Mouse (Mus musculus) intestine, postnatal 0 days (tissue): ENCODE data around the gene Aldh4a1. TPM values are rescaled to one million over a fixed set of nuclear protein-coding genes. Genes with fewer than 3 reads are reported as not detected.

Source experiments
- ATAC-seq: fragments of 200-750 bp; cut with Nextera tagmentation; 2 replicates; pipeline ENCODE4 v1.8.0; 2017; ENCODE audit warnings: mild to moderate bottlenecking, moderate TSS enrichment, moderate library complexity
- H3K27ac ChIP-seq: fragments of 300-500 bp; sonication (generic); 2 replicates; pipeline ENCODE4 v1.5.1; 2014; ENCODE audit warnings: mild to moderate bottlenecking, low read depth, low read length, moderate library complexity
- H3K27me3 ChIP-seq: fragments of 300-500 bp; sonication (generic); replicated peaks from 2 replicates; pipeline ENCODE4 v1.6.1; 2014; ENCODE audit warnings: low read length, mixed read lengths; ENCODE audit not compliant: control insufficient read depth, insufficient read depth
- H3K36me3 ChIP-seq: fragments of 300-500 bp; sonication (generic); 2 replicates; pipeline ENCODE4 v1.6.1; 2014; ENCODE audit warnings: mild to moderate bottlenecking, moderate library complexity; ENCODE audit not compliant: control insufficient read depth, insufficient read depth
- H3K4me1 ChIP-seq: fragments of 300-500 bp; sonication (generic); replicated peaks from 2 replicates; pipeline ENCODE4 v1.6.1; 2014; ENCODE audit warnings: antibody characterized with exemption, low read length, mixed read lengths; ENCODE audit not compliant: control insufficient read depth, insufficient read depth
- H3K4me2 ChIP-seq: fragments of 300-500 bp; sonication (generic); replicated peaks from 2 replicates; pipeline ENCODE4 v1.6.1; 2014; ENCODE audit warnings: low read depth, mild to moderate bottlenecking, moderate library complexity
- H3K4me3 ChIP-seq: fragments of 300-500 bp; sonication (generic); 2 replicates; pipeline ENCODE4 v1.5.1; 2014; ENCODE audit warnings: low read depth, low read length
- H3K9ac ChIP-seq: fragments of 300-500 bp; sonication (generic); 2 replicates; pipeline ENCODE4 v1.6.1; 2014; ENCODE audit warnings: mild to moderate bottlenecking, low read depth, low read length
- H3K9me3 ChIP-seq: fragments of 300-500 bp; sonication (generic); 2 replicates; pipeline ENCODE4 v1.6.1; 2016; ENCODE audit warnings: mixed run types; ENCODE audit not compliant: control insufficient read depth
- CTCF ChIP-seq: sonication (generic); IDR thresholded peaks from 2 replicates; pipeline ENCODE4 v1.5.1; 2016; ENCODE audit warnings: low read depth, mild to moderate bottlenecking, control low read depth, antibody characterized with exemption, moderate library complexity
- WGBS: fragments of 180-500 bp; shearing (Covaris S2); extraction: QIAGEN DNeasy Blood & Tissue Kit; methylation state at CpG from one replicate; pipeline ENCODE4 v1.1.7; 2014; 5-methylcytosine and 5-hydroxymethylcytosine counted together
- polyA plus RNA-seq: library from polyadenylated mRNA; unstranded; fragments of >200 nt; fragmentation: Nextera tagmentation; extraction: Ambion mirVana; gene quantifications from 2 replicates; pipeline ENCODE4 v1.2.1, GENCODE M21; 2015

Gene Aldh4a1
- polyA plus RNA-seq, 1 experiment from 2014 or later = 3.9 TPM

DNA sequence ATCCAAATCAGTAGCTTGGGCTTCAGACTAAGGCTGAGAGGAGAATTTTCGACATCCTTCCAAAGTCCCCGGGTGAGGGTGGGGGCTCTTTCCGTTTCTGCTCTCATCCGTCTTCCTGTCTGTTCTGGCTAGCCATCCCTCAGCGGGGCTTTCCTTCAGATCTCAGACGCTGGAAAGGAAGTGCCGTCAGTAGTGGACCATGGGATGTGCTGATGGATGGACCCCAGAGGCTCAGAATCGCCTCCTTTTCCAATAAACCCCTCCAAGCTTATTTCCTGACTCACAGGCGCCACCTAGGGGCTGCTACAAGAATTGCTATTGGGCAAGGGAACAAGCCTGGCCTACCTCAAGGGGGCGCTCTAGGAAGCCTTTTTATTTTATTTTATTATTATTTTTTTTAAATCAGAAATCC is 11.1 kb upstream of the Aldh4a1 start:
- Histone ChIP-seq H3K36me3 (peaks cover 38% of the 10 kb centered on the region), H3K9ac (no peak overlapping the region), H3K27ac (no peak overlapping the region)

DNA sequence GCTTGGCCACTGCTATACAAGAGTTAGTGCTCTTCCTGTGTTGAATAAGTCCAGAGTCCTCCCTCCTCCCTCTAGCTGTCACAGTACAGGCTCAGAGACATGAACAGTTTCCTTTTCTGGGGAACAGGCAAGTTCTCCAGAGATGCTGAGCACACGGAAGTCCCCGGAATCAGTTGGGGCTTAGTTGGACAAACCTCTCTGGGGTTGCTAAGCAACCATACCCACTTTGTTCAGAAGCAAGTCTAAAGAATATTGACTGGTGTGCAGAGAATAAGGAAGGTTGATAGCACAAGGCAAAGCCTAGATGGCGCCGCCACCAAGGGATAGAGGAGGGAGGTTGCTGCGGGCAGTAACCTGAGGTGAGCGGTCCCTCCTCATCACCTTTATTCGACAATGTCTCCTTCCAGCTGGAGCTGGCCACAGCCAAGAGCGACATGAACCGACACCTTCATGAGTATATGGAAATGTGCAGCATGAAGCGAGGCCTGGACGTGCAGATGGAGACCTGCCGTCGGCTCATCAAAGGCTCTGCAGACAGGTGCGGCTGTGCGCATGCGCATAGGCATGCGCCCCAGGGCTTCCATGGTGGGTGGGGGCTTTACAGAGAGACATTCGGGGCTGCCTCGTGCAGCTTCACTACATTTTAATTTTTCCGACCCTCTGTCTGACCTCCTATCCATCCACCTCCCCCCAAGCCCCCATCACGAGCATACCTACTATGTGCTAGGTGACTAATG is 8.0 kb upstream of the Aldh4a1 start:
- H3K9me3 ChIP-seq = no peaks in the 10 kb centered on the region
- 86% methylated on average over 21 of the region's 21 CpGs for WGBS
- peaks cover 36% of the 10 kb centered on the region for H3K36me3 ChIP-seq
- no peak for ATAC-seq
- H3K4me3 ChIP-seq = no peak overlapping the region
- H3K4me2 ChIP-seq = no peak overlapping the region
- H3K27ac ChIP-seq = no peak overlapping the region
- H3K9ac ChIP-seq = no peak overlapping the region
- no peaks in the 10 kb centered on the region for H3K27me3 ChIP-seq
- H3K4me1 ChIP-seq = no peaks in the 10 kb centered on the region; the same call in 1 of the 2 replicates
- peak; percentile 35; the same call in 1 of the 2 replicates for TF ChIP-seq CTCF

More for the DNA sequence above, 11.1 kb upstream of the Aldh4a1 start:
- Histone ChIP-seq H3K27me3 (no peaks in the 10 kb centered on the region), H3K4me1 (no peaks in the 10 kb centered on the region; the same call in 1 of the 2 replicates), H3K4me2 (no peak overlapping the region; the same call in 1 of the 2 replicates), H3K9me3 (no peaks in the 10 kb centered on the region), H3K4me3 (no peak overlapping the region)
- 19% methylated on average over 10 of the region's 10 CpGs for WGBS
- no peak for ATAC-seq
- TF ChIP-seq CTCF = peak; percentile 93

DNA sequence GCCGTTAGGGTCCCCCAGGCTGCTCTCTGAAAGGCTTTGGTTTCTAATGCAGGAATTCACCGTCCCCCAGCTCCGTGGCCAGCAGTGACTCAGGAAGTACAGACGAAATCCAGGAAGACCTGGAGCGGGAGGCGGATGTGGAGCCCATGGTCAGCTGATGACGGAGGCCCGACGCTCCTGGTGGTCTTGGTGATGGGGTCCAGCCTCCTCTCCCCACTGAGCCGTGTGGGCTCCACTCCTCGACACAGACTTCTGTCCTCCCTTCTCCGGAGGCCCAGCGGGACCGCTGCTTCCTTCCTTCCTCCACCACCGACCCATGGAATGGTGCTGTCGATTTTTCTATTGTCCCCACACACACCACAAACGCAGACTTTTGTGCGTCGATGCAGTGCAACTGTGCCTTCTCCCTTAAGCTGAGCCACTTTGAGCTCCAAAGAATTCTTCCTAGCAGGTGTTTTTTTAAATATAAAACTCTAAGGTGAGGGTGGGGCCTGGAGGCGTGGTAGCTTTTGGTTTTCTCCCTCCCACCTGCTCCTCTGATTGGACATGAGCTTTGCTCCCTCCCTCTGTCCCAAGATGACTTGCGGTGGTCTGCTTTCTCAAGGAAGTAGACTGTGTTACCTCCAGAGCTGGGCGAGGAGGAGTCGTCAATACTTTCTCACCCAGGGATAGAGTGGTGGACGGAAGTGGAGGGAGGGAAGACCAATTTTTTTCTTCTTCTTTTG is 6.2 kb upstream of the Aldh4a1 start:
- no peak for TF ChIP-seq CTCF
- 22% methylated on average over 23 of the region's 24 CpGs for WGBS
- Histone ChIP-seq H3K4me3 (peak overlapping the region; percentile 45), H3K27me3 (peaks cover 6% of the 10 kb centered on the region; the same call in 1 of the 2 replicates), H3K36me3 (peaks cover 36% of the 10 kb centered on the region), H3K4me2 (peak overlapping the region; percentile 66), H3K27ac (peak overlapping the region; percentile 52), H3K4me1 (no peaks in the 10 kb centered on the region; the same call in 1 of the 2 replicates), H3K9ac (peak overlapping the region; percentile 53), H3K9me3 (no peaks in the 10 kb centered on the region)
- ATAC-seq = peak; percentile 79

DNA sequence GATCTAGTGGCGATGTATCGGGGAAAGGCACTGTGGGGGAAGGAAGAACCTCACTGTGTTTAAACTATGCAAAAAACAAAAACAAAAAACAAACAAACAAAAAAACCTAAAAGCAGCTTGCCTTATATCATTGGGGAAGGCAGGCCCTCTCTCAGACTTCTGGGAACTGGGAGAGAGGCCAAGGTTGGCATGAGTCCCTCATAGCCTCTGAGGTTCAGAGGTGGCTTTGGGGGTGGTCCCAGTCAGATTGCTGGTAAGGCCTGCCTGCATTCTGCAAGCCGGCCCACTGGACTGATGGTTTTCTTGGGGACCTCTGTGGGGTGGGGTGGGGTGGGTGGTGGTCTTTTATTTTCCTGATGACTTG is 5.7 kb upstream of the Aldh4a1 start:
- H3K27ac ChIP-seq = no peak overlapping the region; the same call in 1 of the 2 replicates
- no peaks in the 10 kb centered on the region for H3K9me3 ChIP-seq
- no peak overlapping the region for H3K4me3 ChIP-seq
- H3K4me1 ChIP-seq = no peaks in the 10 kb centered on the region; the same call in 1 of the 2 replicates
- no peak for TF ChIP-seq CTCF
- H3K36me3 ChIP-seq = peaks cover 36% of the 10 kb centered on the region
- WGBS = 48% methylated on average over 3 of the region's 3 CpGs
- ATAC-seq = no peak
- peaks cover 9% of the 10 kb centered on the region; the same call in 1 of the 2 replicates for H3K27me3 ChIP-seq
- H3K9ac ChIP-seq = no peak overlapping the region
- peak overlapping the region; percentile 66 for H3K4me2 ChIP-seq

DNA sequence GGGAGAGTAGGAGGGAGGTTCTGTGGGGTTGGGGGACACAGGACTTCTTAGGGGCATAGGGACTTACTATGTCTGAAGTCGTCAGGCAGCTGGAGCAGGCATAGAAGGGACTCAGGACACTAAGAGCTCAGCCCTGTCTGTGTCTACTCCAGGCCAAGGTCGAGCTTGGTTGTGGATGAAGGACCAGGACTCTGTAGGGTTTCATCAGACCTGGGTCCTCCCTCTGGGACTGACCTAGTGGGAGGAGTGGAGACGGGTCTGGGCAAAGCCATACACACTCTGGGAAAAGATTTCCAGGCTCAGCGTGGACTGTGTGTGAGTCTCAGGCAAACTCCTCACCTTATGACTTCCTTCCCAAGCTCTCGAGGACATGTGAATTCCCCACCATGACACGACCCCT is 2.9 kb upstream of the Aldh4a1 start:
- Histone ChIP-seq H3K4me3 (no peak overlapping the region), H3K4me2 (no peak overlapping the region), H3K27me3 (peaks cover 26% of the 10 kb centered on the region), H3K36me3 (peaks cover 14% of the 10 kb centered on the region; the same call in 1 of the 2 replicates), H3K9ac (no peak overlapping the region), H3K4me1 (no peaks in the 10 kb centered on the region; the same call in 1 of the 2 replicates), H3K27ac (no peak overlapping the region), H3K9me3 (no peaks in the 10 kb centered on the region)
- TF ChIP-seq CTCF = no peak
- no peak for ATAC-seq
- WGBS = 79% methylated on average over 6 of the region's 6 CpGs

DNA sequence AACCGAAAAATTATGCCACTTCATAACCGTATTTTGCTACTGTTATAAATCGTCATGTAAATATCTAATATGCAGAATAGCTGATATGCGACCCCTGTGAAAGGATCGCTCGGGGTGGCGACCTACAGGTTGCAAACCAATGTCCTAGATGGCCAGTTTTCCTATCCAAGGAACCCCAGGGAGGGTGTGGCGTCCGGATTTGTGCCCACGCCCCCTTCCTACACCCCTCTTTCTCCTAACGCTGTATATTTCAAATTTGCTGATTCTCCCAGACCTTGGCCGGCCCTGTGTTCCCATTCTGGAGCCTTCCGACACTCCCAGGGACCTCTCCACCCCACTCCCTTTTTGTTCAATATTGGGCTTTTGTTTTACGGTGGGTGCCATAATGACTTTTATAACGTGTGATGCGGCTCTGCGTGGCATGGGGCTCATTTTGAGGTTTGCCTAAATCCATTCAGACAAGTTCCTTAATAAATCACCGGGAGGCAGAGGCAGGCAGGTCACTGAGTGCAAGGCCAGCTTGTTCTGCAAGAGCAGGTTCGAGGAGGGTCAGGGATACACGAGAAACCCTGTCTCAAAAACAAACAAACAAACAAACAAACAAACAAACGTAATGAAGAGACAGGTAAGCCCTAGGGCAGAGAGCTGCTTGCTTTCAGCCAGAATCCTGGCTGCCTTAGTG is 909 bp downstream of the Aldh4a1 start:
- Histone ChIP-seq H3K36me3 (no peaks in the 10 kb centered on the region; the same call in 1 of the 2 replicates), H3K27ac (no peak overlapping the region), H3K4me1 (no peaks in the 10 kb centered on the region), H3K9ac (peak overlapping the region; percentile 53; the same call in 1 of the 2 replicates), H3K4me3 (peak overlapping the region; percentile 55), H3K4me2 (peak overlapping the region; percentile 91), H3K27me3 (peaks cover 54% of the 10 kb centered on the region), H3K9me3 (no peaks in the 10 kb centered on the region)
- no peak for ATAC-seq
- 16% methylated on average over 21 of the region's 21 CpGs for whole genome bisulfite sequencing
- no peak for TF ChIP-seq CTCF
